Mouse (Mus musculus) hindbrain, embryonic 10.5 days (tissue): ENCODE results near the gene Bco2. TPM values are rescaled to one million over a fixed set of nuclear protein-coding genes. Genes with fewer than 3 reads are reported as not detected.

Experiments used
- DNase-seq: peaks from one replicate; pipeline ENCODE4 v3.0.0-alpha.2; 2017; ENCODE audit warnings: low spot score
- H3K27ac ChIP-seq: fragments of 300-500 bp; sonication (generic); 2 replicates; pipeline ENCODE4 v1.5.1; 2016; ENCODE audit warnings: mild to moderate bottlenecking, moderate library complexity
- H3K27me3 ChIP-seq: fragments of 300-500 bp; sonication (generic); 2 replicates; pipeline ENCODE4 v1.6.1; 2016; ENCODE audit warnings: mild to moderate bottlenecking; ENCODE audit not compliant: poor library complexity, insufficient read depth, severe bottlenecking
- H3K36me3 ChIP-seq: fragments of 300-500 bp; sonication (generic); 2 replicates; pipeline ENCODE4 v1.6.1; 2016; ENCODE audit warnings: mild to moderate bottlenecking, moderate library complexity
- H3K4me1 ChIP-seq: fragments of 300-500 bp; sonication (generic); replicated peaks from 2 replicates; pipeline ENCODE4 v1.6.1; 2016; ENCODE audit warnings: mild to moderate bottlenecking
- H3K4me3 ChIP-seq: fragments of 300-500 bp; sonication (generic); 2 replicates; pipeline ENCODE4 v1.5.1; 2016; ENCODE audit warnings: mild to moderate bottlenecking, moderate library complexity
- H3K9me3 ChIP-seq: fragments of 300-500 bp; sonication (generic); 2 replicates; pipeline ENCODE4 v1.6.1; 2016; ENCODE audit warnings: mild to moderate bottlenecking, moderate library complexity
- WGBS: fragments of 180-500 bp; shearing (Covaris S2); methylation state at CpG from one replicate; pipeline ENCODE4 v1.1.7; 2016; 5-methylcytosine and 5-hydroxymethylcytosine counted together
- polyA plus RNA-seq: library from polyadenylated mRNA; unstranded; fragments of >200 nt; fragmentation: Nextera tagmentation; extraction: Ambion mirVana; gene quantifications from 2 replicates; pipeline ENCODE4 v1.2.1, GENCODE M21; 2016

Gene Bco2
- polyA plus RNA-seq, 1 experiment from 2014 or later, result 0.18 TPM

DNA sequence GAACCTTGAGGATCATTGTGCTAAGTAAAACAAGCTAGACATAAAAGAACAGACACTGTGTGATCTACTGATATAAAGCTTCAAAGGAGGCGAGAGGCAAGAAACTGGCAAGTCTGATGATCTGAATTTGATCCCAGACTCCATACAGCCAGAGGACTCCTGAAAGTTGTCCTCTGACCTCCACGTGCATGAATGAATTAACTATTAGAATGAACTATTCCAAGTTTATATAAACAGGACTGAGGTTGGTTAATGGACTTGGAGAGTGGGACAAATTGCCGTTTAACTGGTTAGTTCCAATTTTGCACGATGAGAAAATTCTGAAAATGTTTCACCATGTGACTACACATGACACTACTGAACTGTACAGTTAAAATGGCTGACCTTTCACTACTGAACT is 6.0 kb downstream of the Bco2 start:
- Histone ChIP-seq H3K4me1 (peaks cover under 1% of the 10 kb centered on the region; the same call in 1 of the 2 replicates), H3K9me3 (no peaks in the 10 kb centered on the region), H3K36me3 (no peaks in the 10 kb centered on the region), H3K4me3 (no peak overlapping the region), H3K27me3 (no peaks in the 10 kb centered on the region), H3K27ac (no peak overlapping the region)
- no peak for DNase-seq
- WGBS, result 90% methylated on average over 4 of the region's 4 CpGs

DNA sequence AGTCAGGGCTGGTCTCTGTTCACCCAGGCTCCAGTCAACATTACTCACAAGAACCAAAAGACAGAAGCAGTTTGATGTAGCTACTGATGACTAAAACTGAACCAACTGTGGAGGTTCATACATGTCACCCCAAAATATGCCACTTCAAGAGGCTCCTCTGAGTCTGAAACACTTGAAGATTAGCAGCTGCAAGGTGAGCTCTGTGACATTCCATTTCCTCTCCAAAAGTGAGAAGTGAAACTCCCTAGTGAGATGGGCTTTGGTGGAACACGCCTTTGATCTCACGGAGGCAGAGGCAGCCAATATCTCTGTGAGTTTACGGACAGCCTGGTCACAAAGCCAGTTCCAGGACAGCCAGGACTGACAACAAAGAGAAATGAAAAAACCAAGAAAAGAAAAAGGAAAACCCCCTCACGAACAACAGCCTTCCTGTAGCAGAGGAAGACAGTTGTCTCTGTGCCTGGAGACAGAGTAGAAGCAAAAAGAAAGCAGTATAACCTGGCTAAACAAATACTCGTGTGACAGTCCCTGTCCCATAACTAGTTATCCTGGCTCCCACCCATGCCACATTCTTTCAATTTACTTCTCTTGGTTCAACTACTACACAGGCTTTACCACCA is 7.0 kb downstream of the Bco2 start:
- no peaks in the 10 kb centered on the region for H3K4me1 ChIP-seq
- H3K27ac ChIP-seq, result no peak overlapping the region
- WGBS, result 59% methylated on average over 5 of the region's 5 CpGs
- no peaks in the 10 kb centered on the region for H3K9me3 ChIP-seq
- H3K27me3 ChIP-seq, result no peaks in the 10 kb centered on the region
- H3K4me3 ChIP-seq, result no peak overlapping the region
- H3K36me3 ChIP-seq, result no peaks in the 10 kb centered on the region
- DNase-seq, result no peak

- WGBS, result 80% methylated on average over 9 of the region's 9 CpGs
Observed at GRCm38 (mm10) chr9:50542401-50542800, 12.6 kb downstream of the Bco2 start.

GRCm38 (mm10) chr9:50540170-50540569 is 14.8 kb downstream of the Bco2 start:
- no peak overlapping the region for H3K27ac ChIP-seq
- 78% methylated on average over 7 of the region's 7 CpGs for WGBS

More at GRCm38 (mm10) chr9:50542401-50542800, 12.6 kb downstream of the Bco2 start:
- Histone ChIP-seq H3K4me1 (no peaks in the 10 kb centered on the region), H3K27ac (no peak overlapping the region), H3K4me3 (no peak overlapping the region), H3K9me3 (no peaks in the 10 kb centered on the region), H3K27me3 (no peaks in the 10 kb centered on the region), H3K36me3 (no peaks in the 10 kb centered on the region)
- no peak for DNase-seq

GRCm38 (mm10) chr9:50537295-50537694 is 17.7 kb downstream of the Bco2 start:
- Histone ChIP-seq H3K4me1 (no peaks in the 10 kb centered on the region), H3K36me3 (no peaks in the 10 kb centered on the region), H3K4me3 (no peak overlapping the region), H3K27me3 (no peaks in the 10 kb centered on the region), H3K9me3 (no peaks in the 10 kb centered on the region), H3K27ac (no peak overlapping the region)
- DNase-seq, result no peak
- 88% methylated on average over 4 of the region's 4 CpGs for WGBS

More at GRCm38 (mm10) chr9:50540170-50540569, 14.8 kb downstream of the Bco2 start:
- H3K4me3 ChIP-seq, result no peak overlapping the region
- H3K36me3 ChIP-seq, result no peaks in the 10 kb centered on the region
- H3K9me3 ChIP-seq, result no peaks in the 10 kb centered on the region
- no peak for DNase-seq
- no peaks in the 10 kb centered on the region for H3K27me3 ChIP-seq
- no peaks in the 10 kb centered on the region for H3K4me1 ChIP-seq

DNA sequence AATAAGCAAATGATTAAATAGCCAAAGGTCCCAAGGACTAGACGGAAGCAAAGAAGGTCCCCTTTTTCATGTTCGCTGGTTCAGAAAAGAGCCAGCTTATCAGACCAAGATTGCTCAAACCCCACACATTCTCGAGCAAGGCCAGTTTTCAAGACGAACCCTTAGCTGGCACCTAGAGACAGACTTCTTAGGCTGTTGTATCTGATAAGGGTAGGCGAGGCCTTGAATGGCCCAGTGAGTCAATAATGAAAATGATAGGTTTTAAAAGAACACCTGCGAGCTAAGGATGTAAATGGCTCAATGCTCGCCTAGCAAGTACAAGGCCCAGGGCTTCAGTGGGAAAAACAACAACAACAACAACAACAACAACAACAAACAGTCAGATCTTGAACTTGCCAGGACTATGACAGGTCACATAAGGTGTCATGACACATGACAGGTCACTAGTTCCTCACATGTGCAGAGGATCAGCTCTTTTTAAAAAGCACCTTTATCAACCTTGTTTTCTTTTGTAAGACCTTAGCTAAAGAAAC is 18.3 kb downstream of the Bco2 start:
- H3K27me3 ChIP-seq, result no peaks in the 10 kb centered on the region
- no peak overlapping the region for H3K4me3 ChIP-seq
- no peaks in the 10 kb centered on the region for H3K9me3 ChIP-seq
- H3K27ac ChIP-seq, result no peak overlapping the region
- H3K36me3 ChIP-seq, result no peaks in the 10 kb centered on the region
- WGBS, result 79% methylated on average over 7 of the region's 7 CpGs
- DNase-seq, result no peak
- no peaks in the 10 kb centered on the region for H3K4me1 ChIP-seq

GRCm38 (mm10) chr9:50535930-50536329 is 19.1 kb downstream of the Bco2 start:
- no peaks in the 10 kb centered on the region for H3K4me1 ChIP-seq
- no peaks in the 10 kb centered on the region for H3K27me3 ChIP-seq
- 90% methylated on average over 5 of the region's 5 CpGs for WGBS

GRCm38 (mm10) chr9:50533791-50534190 is 21.2 kb downstream of the Bco2 start:
- WGBS, result 78% methylated on average over 3 of the region's 3 CpGs
- no peak for DNase-seq
- H3K27ac ChIP-seq, result no peak overlapping the region
- no peaks in the 10 kb centered on the region for H3K36me3 ChIP-seq
- H3K4me1 ChIP-seq, result no peaks in the 10 kb centered on the region
- H3K4me3 ChIP-seq, result no peak overlapping the region
- H3K9me3 ChIP-seq, result no peaks in the 10 kb centered on the region
- H3K27me3 ChIP-seq, result no peaks in the 10 kb centered on the region

More at GRCm38 (mm10) chr9:50535930-50536329, 19.1 kb downstream of the Bco2 start:
- Histone ChIP-seq H3K4me3 (no peak overlapping the region), H3K9me3 (no peaks in the 10 kb centered on the region), H3K36me3 (no peaks in the 10 kb centered on the region), H3K27ac (no peak overlapping the region)
- no peak for DNase-seq

GRCm38 (mm10) chr9:50533328-50533727 is 21.7 kb downstream of the Bco2 start:
- 86% methylated on average over 11 of the region's 11 CpGs for WGBS
- DNase-seq, result no peak

GRCm38 (mm10) chr9:50530890-50531289 is 24.1 kb downstream of the Bco2 start:
- no peak for DNase-seq
- Histone ChIP-seq H3K27me3 (no peaks in the 10 kb centered on the region), H3K4me3 (no peak overlapping the region), H3K27ac (no peak overlapping the region), H3K9me3 (no peaks in the 10 kb centered on the region), H3K4me1 (peaks cover 17% of the 10 kb centered on the region), H3K36me3 (no peaks in the 10 kb centered on the region)
- WGBS, result 51% methylated on average over 2 of the region's 2 CpGs

More at GRCm38 (mm10) chr9:50533328-50533727, 21.7 kb downstream of the Bco2 start:
- Histone ChIP-seq H3K4me3 (no peak overlapping the region), H3K9me3 (no peaks in the 10 kb centered on the region), H3K27me3 (no peaks in the 10 kb centered on the region), H3K4me1 (no peaks in the 10 kb centered on the region), H3K27ac (no peak overlapping the region), H3K36me3 (no peaks in the 10 kb centered on the region)

DNA sequence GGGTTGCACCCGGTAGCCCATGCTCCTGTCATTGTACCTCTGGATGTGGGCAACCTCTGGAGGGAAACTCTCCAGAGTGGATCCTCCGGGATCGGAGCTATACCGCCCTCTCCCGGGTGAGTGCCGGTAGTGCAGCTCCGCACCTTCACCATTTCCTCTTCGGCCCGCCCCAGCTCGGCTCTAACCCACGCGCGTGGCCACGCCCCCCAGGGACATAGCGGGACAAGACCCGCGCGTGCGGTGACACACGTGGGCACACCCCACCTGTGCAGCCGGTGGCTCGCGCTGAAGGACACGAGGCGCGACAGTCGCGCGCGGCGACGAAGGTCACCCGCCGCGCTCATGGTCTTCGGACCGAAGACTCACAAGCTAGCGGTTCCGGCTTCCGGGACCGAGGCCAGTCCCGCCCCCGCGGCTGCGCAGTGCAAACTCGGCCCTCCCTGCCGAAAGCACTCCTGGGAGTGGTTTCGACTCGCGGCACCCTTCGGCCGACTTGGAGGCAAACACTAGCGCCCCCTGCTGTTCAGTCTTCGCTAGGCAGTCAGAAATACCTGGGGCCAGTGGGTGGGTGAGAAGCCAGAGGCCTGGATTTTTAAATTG is 26.6 kb downstream of the Bco2 start, which contains the start of gene Pts:
Pts (minus strand) TSS at position 432 of the 600 bp plus-strand sequence.
- peaks cover 11% of the 10 kb centered on the region for H3K36me3 ChIP-seq
- DNase-seq, result peak; percentile 98
- no peaks in the 10 kb centered on the region for H3K27me3 ChIP-seq
- H3K9me3 ChIP-seq, result no peaks in the 10 kb centered on the region
- under 1% methylated on average over 54 of the region's 54 CpGs for WGBS
- peak within 1 kb of the TSS; percentile 92 for H3K27ac ChIP-seq
- H3K4me1 ChIP-seq, result peaks cover 17% of the 10 kb centered on the region
- peak within 1 kb of the TSS; percentile 82 for H3K4me3 ChIP-seq

DNA sequence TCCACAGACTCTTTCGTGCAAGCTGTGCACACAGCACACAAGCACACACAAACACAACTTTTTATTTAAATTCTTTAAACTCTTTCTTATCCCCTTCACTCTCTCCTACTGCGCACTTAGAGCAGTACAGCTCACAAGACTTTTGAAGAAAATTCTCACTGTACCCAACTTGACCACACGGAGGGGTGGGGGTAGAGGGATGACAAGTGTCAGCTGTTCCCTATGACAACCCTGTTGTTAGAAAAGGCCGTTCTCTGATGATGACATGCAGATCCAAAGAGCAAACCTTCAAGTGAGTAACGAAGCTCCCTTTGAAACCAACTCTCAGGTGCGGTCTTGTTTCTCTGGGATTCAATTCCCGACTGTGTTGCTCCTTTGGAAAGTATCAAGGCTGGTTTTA is 27.1 kb downstream of the Bco2 start:
- peak overlapping the region; percentile 92; the same call in 1 of the 2 replicates for H3K27ac ChIP-seq
- peaks cover 11% of the 10 kb centered on the region for H3K36me3 ChIP-seq
- DNase-seq, result no peak
- H3K4me1 ChIP-seq, result peaks cover 17% of the 10 kb centered on the region
- WGBS, result 48% methylated on average over 7 of the region's 7 CpGs
- peak overlapping the region; percentile 82 for H3K4me3 ChIP-seq
- no peaks in the 10 kb centered on the region for H3K27me3 ChIP-seq
- H3K9me3 ChIP-seq, result no peaks in the 10 kb centered on the region

GRCm38 (mm10) chr9:50525585-50525984 is 29.4 kb downstream of the Bco2 start:
- no peaks in the 10 kb centered on the region for H3K27me3 ChIP-seq
- WGBS, result 83% methylated on average over 5 of the region's 5 CpGs
- no peak for DNase-seq

More at GRCm38 (mm10) chr9:50525585-50525984, 29.4 kb downstream of the Bco2 start:
- Histone ChIP-seq H3K27ac (no peak overlapping the region), H3K4me3 (no peak overlapping the region), H3K9me3 (no peaks in the 10 kb centered on the region), H3K36me3 (peaks cover 16% of the 10 kb centered on the region), H3K4me1 (peaks cover 17% of the 10 kb centered on the region)
